Comparison of ENCODE assay signal across 41 mouse cellular contexts in genomic region chr17:48089019-48089418, GRCm38 (mm10). TPM values are rescaled to one million over a fixed set of nuclear protein-coding genes. Genes with fewer than 3 reads are reported as not detected.
"Had no signal": no experiment of that assay in that cellular context is flagged by ENCODE, and none has a peak within 500 bp of the region (broad histone marks: within the 10 kb centered on the region; RNA-seq: fewer than 3 reads in every experiment).

TSS of gene 1700067P10Rik (plus strand) at chr17:48089319.

- H3K4me2 ChIP-seq: heart, embryonic 11.5 days; heart, embryonic 12.5 days; heart, embryonic 13.5 days; heart, embryonic 15.5 days; hindbrain, embryonic 12.5 days; hindbrain, embryonic 13.5 days; hindbrain, embryonic 14.5 days; hindbrain, embryonic 15.5 days; intestine, embryonic 15.5 days; kidney, embryonic 15.5 days had no signal

- H3K4me1 ChIP-seq: heart, embryonic 10.5 days; heart, embryonic 12.5 days; heart, embryonic 13.5 days; heart, embryonic 15.5 days; hindbrain, embryonic 15.5 days; intestine, embryonic 15.5 days; kidney, embryonic 15.5 days had no signal

- H3K4me3 ChIP-seq: heart, embryonic 10.5 days; heart, embryonic 12.5 days; heart, embryonic 13.5 days; heart, embryonic 15.5 days; hindbrain, embryonic 12.5 days; hindbrain, embryonic 13.5 days; hindbrain, embryonic 15.5 days; intestine, embryonic 15.5 days; kidney, embryonic 15.5 days; layer of hippocampus, adult 2 months had no signal

- H3K27ac ChIP-seq: heart, embryonic 10.5 days; heart, embryonic 13.5 days; heart, embryonic 15.5 days; hindbrain, embryonic 12.5 days; hindbrain, embryonic 13.5 days; hindbrain, embryonic 14.5 days; hindbrain, embryonic 15.5 days; hindbrain, postnatal 0 days; intestine, embryonic 15.5 days; kidney, embryonic 15.5 days; kidney, postnatal 0 days; layer of hippocampus, adult 2 months had no signal

- H3K9me3 ChIP-seq: heart, embryonic 10.5 days; heart, embryonic 15.5 days; hindbrain, embryonic 15.5 days had no signal

- H3K9ac ChIP-seq: heart, embryonic 12.5 days; heart, embryonic 13.5 days; heart, embryonic 15.5 days; hindbrain, embryonic 12.5 days; hindbrain, embryonic 13.5 days; hindbrain, embryonic 14.5 days; hindbrain, embryonic 15.5 days; intestine, embryonic 15.5 days; kidney, embryonic 15.5 days had no signal

- DNase-seq: heart, postnatal 10 days; heart, postnatal 14 days; heart, postnatal 36 days; heart, postnatal 4 days; kidney, adult 11 months; kidney, adult 18-20 months; kidney, adult 2 months; kidney, adult 8-10 months; kidney, adult 9 months; kidney, postnatal 10 days; kidney, postnatal 14 days; kidney, postnatal 25 days; kidney, postnatal 36 days; kidney, postnatal 4 days; layer of hippocampus, adult 9-11 months; layer of hippocampus, postnatal 36 days had no signal

- ATAC-seq: hindbrain, embryonic 16.5 days; hindbrain, postnatal 0 days; inflammation-experienced regulatory T-cells, adult 6 months; intestine, embryonic 15.5 days; intestine, embryonic 16.5 days; intestine, postnatal 0 days had no signal

- H3K36me3 ChIP-seq: heart, embryonic 10.5 days; heart, embryonic 12.5 days; heart, embryonic 13.5 days; heart, embryonic 15.5 days; hindbrain, embryonic 12.5 days; hindbrain, embryonic 13.5 days; hindbrain, embryonic 15.5 days; intestine, embryonic 15.5 days; kidney, embryonic 15.5 days had no signal

RNA-seq across cellular contexts. Expression of gene 1700067P10Rik, which starts in this region (rescaled TPM):
- polyA plus RNA-seq: heart, embryonic 10.5 days; heart, embryonic 11.5 days; heart, embryonic 12.5 days; heart, embryonic 13.5 days; heart, embryonic 14.5 days; heart, embryonic 15.5 days; heart, embryonic 16.5 days; heart, postnatal 0 days; hindbrain, embryonic 14.5 days; hindbrain, embryonic 15.5 days; hindbrain, postnatal 0 days; inflammation-experienced regulatory T-cells, adult 6 months; intestine, embryonic 14.5 days; intestine, embryonic 15.5 days; intestine, embryonic 16.5 days; intestine, postnatal 0 days; kidney, adult 2 months; kidney, embryonic 14.5 days; kidney, embryonic 15.5 days; kidney, embryonic 16.5 days; kidney, postnatal 0 days; large intestine, adult 2 months had no signal
